Mouse (Mus musculus) ovary, adult 10 weeks (tissue): ENCODE measurements around the gene Mynn. TPM values are rescaled to one million over a fixed set of nuclear protein-coding genes. Genes with fewer than 3 reads are reported as not detected.

ENCODE experiments used
- polyA plus RNA-seq: library from polyadenylated mRNA; stranded (reverse); fragments of 350-450 nt; fragmentation: Illumina TruSeq; extraction: RNeasy Lipid Tissue Mini Kit (QIAGEN cat#74804); gene quantifications from one replicate; pipeline ENCODE4 v1.2.3, GENCODE M21; 2014

Gene Mynn
- 54.8 TPM for polyA plus RNA-seq

DNA sequence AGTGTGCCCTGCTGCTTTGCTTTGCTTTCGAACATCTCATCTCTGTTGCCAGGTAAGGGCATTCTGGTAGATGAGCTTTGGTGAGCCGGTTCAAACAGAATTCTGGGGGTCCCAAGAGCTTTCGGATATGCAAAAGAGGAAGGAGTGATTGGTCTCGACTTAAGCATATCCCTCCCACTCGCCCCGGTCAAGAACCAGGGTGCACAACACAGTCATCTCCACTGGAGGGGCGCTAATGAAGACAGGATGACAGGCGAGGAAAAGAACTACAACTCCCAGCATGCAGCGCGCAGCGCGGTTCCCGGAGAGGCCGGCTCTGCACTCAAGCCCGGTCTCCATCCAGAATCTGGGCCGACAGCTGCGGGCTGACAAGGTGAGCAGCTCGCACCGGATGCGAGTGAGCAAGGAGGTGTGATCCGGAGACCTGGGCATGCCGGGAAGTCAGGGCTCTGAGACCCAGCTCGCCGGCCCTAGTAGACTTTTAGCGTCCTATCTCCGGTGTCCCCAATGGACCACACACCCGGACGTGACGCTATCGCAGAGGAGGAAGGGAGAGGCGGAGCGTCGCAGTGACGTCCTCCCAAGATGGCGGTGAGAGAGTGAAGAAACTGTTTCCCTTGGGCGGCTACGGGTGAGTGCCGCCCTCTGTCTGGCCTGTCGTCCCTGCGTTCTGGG, at the start of gene Mynn:
Gene Mynn, plus strand, starts transcription at position 1 of the 675 bp plus-strand sequence.

DNA sequence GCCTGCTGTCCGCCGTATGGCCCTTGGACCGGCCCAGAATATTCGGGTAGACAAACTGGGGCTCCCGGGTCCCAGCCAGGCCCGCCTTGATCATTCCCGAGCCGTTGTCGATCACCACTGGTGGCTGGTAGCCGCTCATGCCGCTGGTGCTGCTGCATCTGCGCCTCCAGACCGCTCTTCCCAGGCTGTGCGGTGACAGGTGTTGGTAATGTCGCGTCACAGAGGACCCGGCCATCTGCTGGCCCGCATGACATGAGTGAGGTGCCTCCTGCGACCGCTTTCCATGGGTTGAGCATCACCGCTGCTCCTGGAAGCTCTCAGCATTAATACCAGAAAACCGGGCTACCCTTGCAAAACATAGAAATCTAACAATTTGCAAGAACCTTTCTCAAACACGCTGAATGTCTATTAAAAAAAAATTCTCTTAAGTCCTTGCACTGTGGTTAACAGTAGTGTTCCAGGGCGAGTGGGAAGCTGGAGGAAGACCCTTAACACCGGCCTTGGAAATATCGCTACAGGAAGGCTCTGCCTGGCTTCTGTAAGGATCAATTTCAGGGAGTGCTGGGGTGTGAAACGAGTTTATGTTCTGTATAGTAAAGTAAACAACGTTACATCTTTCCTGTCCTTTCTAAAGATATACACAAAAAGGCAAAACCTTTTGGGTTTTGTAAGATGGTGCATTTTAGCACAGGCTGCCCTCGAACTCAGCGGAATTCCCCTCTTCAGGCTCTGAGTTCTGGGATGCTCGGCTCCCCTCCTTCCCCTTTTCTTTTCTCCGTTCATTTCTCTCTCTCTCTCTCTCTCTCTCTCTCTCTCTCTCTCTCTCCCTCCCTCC, 1.9 kb upstream of the Mynn start, which contains the start of gene Actrt3:
Gene Actrt3, minus strand, starts transcription at position 229 of the 835 bp plus-strand sequence.

DNA sequence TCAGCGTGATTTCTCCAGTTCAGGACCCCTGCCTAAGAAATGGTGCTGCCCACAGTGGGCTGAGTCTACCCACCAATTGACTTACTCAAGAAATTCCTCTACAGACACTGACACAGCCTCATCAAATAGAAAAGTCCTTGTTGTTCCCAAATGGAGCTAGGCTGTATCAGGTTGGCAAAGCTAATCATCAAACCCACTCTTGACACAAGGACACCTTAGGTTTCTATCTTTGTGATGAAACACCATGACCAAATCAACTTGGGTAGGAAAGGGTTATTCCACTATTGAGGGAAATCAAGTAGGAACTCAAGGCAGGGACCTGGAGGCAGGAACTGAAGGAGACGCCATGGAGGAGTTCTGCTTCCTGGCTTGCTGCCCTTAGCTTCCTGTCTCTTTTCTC, 42.3 kb downstream of the Mynn start, which contains the start of gene Lrriq4:
Gene Lrriq4, plus strand, starts transcription at position 301 of the 400 bp plus-strand sequence.

DNA sequence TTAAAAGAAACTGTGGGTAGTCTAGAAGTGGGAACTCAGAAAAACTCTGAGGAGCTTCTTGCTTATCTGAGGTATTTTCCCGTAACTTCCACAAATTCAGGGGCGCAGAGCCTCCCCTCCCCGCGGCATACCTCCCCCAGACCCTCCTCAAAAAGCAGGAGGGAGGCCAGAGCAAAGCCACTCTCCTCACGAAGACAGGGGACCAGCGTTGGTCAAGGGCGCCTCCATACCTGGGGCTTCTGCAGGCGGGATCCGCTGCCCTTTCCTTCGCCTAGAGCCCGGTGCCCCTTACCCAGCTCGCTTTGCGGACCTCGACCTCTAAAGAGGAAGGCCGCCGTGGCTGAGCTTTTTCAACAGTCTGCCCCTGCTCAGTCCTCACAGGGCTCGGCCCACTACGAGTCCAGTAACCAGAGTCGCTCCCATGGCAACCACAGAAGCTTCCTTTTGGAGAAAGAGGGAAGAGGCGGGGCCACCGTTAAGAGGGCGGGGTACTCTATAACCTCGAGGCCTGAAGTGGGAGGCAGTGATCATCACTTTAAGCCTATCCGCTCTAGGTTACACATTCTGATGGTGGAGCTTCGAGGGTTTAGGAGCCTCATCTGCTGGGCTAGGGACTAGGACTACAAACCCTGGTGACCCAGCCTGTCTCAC, 45.7 kb downstream of the Mynn start, which contains the start of gene Lrrc34:
Gene Lrrc34, minus strand, starts transcription at position 430 of the 651 bp plus-strand sequence.

Other genes starting within 250 kb of the Mynn start
- gene Mecom, start 54.1 kb upstream of the Mynn start, polyA plus RNA-seq: 10.1 TPM
- gene Actrt3, start 2.1 kb upstream of the Mynn start, polyA plus RNA-seq: not detected
- not detected for gene Lrriq4, start 42.4 kb downstream of the Mynn start, polyA plus RNA-seq
- gene Lrrc34, start 45.8 kb downstream of the Mynn start, polyA plus RNA-seq: 11.6 TPM
- gene Lrrc31, start 97.8 kb downstream of the Mynn start, polyA plus RNA-seq: 0.51 TPM
- gene Samd7, start 144.2 kb downstream of the Mynn start, polyA plus RNA-seq: 1.1 TPM
- 302 TPM for gene Sec62, start 190.8 kb downstream of the Mynn start, polyA plus RNA-seq